Mouse (Mus musculus): ENCODE data around the gene Acer1. TPM values are rescaled to one million over a fixed set of nuclear protein-coding genes. Genes with fewer than 3 reads are reported as not detected.

The Acer1 gene
- 0.44 and 0.65 TPM in 2 replicates for polyA plus RNA-seq (2015; fragmentation: Nextera tagmentation; extraction: Ambion mirVana)

GRCm38 (mm10) chr17:56982013-56982412 is at the start of gene Acer1:
Gene Acer1 (minus strand): TSS chr17:56982126.
- no peak within 1 kb of the TSS for H3K4me3 ChIP-seq (ENCODE audit: low read depth, low read length)
- 46% methylated on average over 5 of the region's 5 CpGs for WGBS

GRCm38 (mm10) chr17:57030931-57031660 is 49.2 kb upstream of the Acer1 start, which contains the start of gene Khsrp:
Gene Khsrp (minus strand): TSS chr17:57031522.
- peak; percentile 0; the same call in 1 of the 2 replicates for ATAC-seq
- peak within 1 kb of the TSS; percentile 92 for H3K4me2 ChIP-seq (replicated peaks; ENCODE audit: low read depth)
- 1% methylated on average over 67 of the region's 99 CpGs for WGBS
- H3K9ac ChIP-seq (ENCODE audit: low read depth, low read length): peak within 1 kb of the TSS; percentile 100
- H3K4me1 ChIP-seq (replicated peaks; ENCODE audit: control insufficient read depth, insufficient read depth, low read length): peaks cover 3% of the 10 kb centered on the region; the same call in 1 of the 2 replicates
- no peaks in the 10 kb centered on the region for H3K27me3 ChIP-seq (replicated peaks; ENCODE audit: control insufficient read depth, insufficient read depth, low read length)
- H3K27ac ChIP-seq (ENCODE audit: low read depth, low read length): peak within 1 kb of the TSS; percentile 96
- H3K9me3 ChIP-seq (ENCODE audit: control insufficient read depth): no peaks in the 10 kb centered on the region
- H3K4me3 ChIP-seq (ENCODE audit: low read depth, low read length): peak within 1 kb of the TSS; percentile 93
- peaks cover 26% of the 10 kb centered on the region for H3K36me3 ChIP-seq (ENCODE audit: control insufficient read depth, insufficient read depth)
- TF ChIP-seq CTCF (IDR thresholded peaks at IDR 0.05; ENCODE audit: low read depth): no peak

More at GRCm38 (mm10) chr17:56982013-56982412, at the start of gene Acer1:
- no peaks in the 10 kb centered on the region for H3K27me3 ChIP-seq (replicated peaks; ENCODE audit: control insufficient read depth, insufficient read depth, low read length)
- peaks cover 3% of the 10 kb centered on the region; the same call in 1 of the 2 replicates for H3K4me1 ChIP-seq (replicated peaks; ENCODE audit: control insufficient read depth, insufficient read depth, low read length)
- TF ChIP-seq CTCF (IDR thresholded peaks at IDR 0.05; ENCODE audit: low read depth): no peak
- no peak within 1 kb of the TSS for H3K9ac ChIP-seq (ENCODE audit: low read depth, low read length)
- no peaks in the 10 kb centered on the region for H3K9me3 ChIP-seq (ENCODE audit: control insufficient read depth)
- ATAC-seq: peak; percentile 37; the same call in 1 of the 2 replicates
- peak within 1 kb of the TSS; percentile 43 for H3K4me2 ChIP-seq (replicated peaks; ENCODE audit: low read depth)
- peak within 1 kb of the TSS; percentile 54; the same call in 1 of the 2 replicates for H3K27ac ChIP-seq (ENCODE audit: low read depth, low read length)
- H3K36me3 ChIP-seq (ENCODE audit: control insufficient read depth, insufficient read depth): no peaks in the 10 kb centered on the region

- Histone ChIP-seq H3K4me2 (replicated peaks; ENCODE audit: low read depth) (peak overlapping the region; percentile 92), H3K27ac (ENCODE audit: low read depth, low read length) (no peak overlapping the region; the same call in 1 of the 2 replicates), H3K4me1 (replicated peaks; ENCODE audit: control insufficient read depth, insufficient read depth, low read length) (peaks cover 3% of the 10 kb centered on the region; the same call in 1 of the 2 replicates), H3K9me3 (ENCODE audit: control insufficient read depth) (no peaks in the 10 kb centered on the region), H3K27me3 (replicated peaks; ENCODE audit: control insufficient read depth, insufficient read depth, low read length) (no peaks in the 10 kb centered on the region), H3K9ac (ENCODE audit: low read depth, low read length) (peak overlapping the region; percentile 100; the same call in 1 of the 2 replicates), H3K4me3 (ENCODE audit: low read depth, low read length) (peak overlapping the region; percentile 93), H3K36me3 (ENCODE audit: control insufficient read depth, insufficient read depth) (peaks cover 39% of the 10 kb centered on the region)
- no peak for ATAC-seq
- no peak for TF ChIP-seq CTCF (IDR thresholded peaks at IDR 0.05; ENCODE audit: low read depth)
- WGBS: 15% methylated on average over 8 of the region's 8 CpGs
These were observed 47.8 kb upstream of the Acer1 start for GRCm38 (mm10) chr17:57029691-57030090.

GRCm38 (mm10) chr17:57027471-57027870 is 45.5 kb upstream of the Acer1 start:
- peaks cover 60% of the 10 kb centered on the region for H3K36me3 ChIP-seq (ENCODE audit: control insufficient read depth, insufficient read depth)
- no peak overlapping the region for H3K9ac ChIP-seq (ENCODE audit: low read depth, low read length)
- no peak overlapping the region for H3K4me3 ChIP-seq (ENCODE audit: low read depth, low read length)
- no peak for TF ChIP-seq CTCF (IDR thresholded peaks at IDR 0.05; ENCODE audit: low read depth)
- H3K27me3 ChIP-seq (replicated peaks; ENCODE audit: control insufficient read depth, insufficient read depth, low read length): no peaks in the 10 kb centered on the region
- peaks cover 3% of the 10 kb centered on the region; the same call in 1 of the 2 replicates for H3K4me1 ChIP-seq (replicated peaks; ENCODE audit: control insufficient read depth, insufficient read depth, low read length)
- 86% methylated on average over 4 of the region's 4 CpGs for WGBS
- no peak overlapping the region for H3K27ac ChIP-seq (ENCODE audit: low read depth, low read length)
- no peaks in the 10 kb centered on the region for H3K9me3 ChIP-seq (ENCODE audit: control insufficient read depth)
- H3K4me2 ChIP-seq (replicated peaks; ENCODE audit: low read depth): no peak overlapping the region
- no peak for ATAC-seq

- TF ChIP-seq CTCF (IDR thresholded peaks at IDR 0.05; ENCODE audit: low read depth): no peak
- WGBS: 85% methylated on average over 5 of the region's 5 CpGs
These were observed 39.0 kb upstream of the Acer1 start for GRCm38 (mm10) chr17:57020960-57021359.

GRCm38 (mm10) chr17:57019693-57020092 is 37.8 kb upstream of the Acer1 start:
- WGBS: 68% methylated on average over 2 of the region's 2 CpGs
- Histone ChIP-seq H3K36me3 (ENCODE audit: control insufficient read depth, insufficient read depth) (peaks cover 42% of the 10 kb centered on the region), H3K9me3 (ENCODE audit: control insufficient read depth) (no peaks in the 10 kb centered on the region), H3K4me3 (ENCODE audit: low read depth, low read length) (no peak overlapping the region), H3K27me3 (replicated peaks; ENCODE audit: control insufficient read depth, insufficient read depth, low read length) (no peaks in the 10 kb centered on the region), H3K27ac (ENCODE audit: low read depth, low read length) (no peak overlapping the region), H3K4me2 (replicated peaks; ENCODE audit: low read depth) (no peak overlapping the region), H3K9ac (ENCODE audit: low read depth, low read length) (no peak overlapping the region), H3K4me1 (replicated peaks; ENCODE audit: control insufficient read depth, insufficient read depth, low read length) (no peaks in the 10 kb centered on the region)
- no peak for TF ChIP-seq CTCF (IDR thresholded peaks at IDR 0.05; ENCODE audit: low read depth)
- ATAC-seq: no peak

More at GRCm38 (mm10) chr17:57020960-57021359, 39.0 kb upstream of the Acer1 start:
- H3K4me1 ChIP-seq (replicated peaks; ENCODE audit: control insufficient read depth, insufficient read depth, low read length): no peaks in the 10 kb centered on the region
- H3K27ac ChIP-seq (ENCODE audit: low read depth, low read length): no peak overlapping the region
- peaks cover 55% of the 10 kb centered on the region for H3K36me3 ChIP-seq (ENCODE audit: control insufficient read depth, insufficient read depth)
- H3K9ac ChIP-seq (ENCODE audit: low read depth, low read length): no peak overlapping the region
- no peaks in the 10 kb centered on the region for H3K9me3 ChIP-seq (ENCODE audit: control insufficient read depth)
- no peaks in the 10 kb centered on the region for H3K27me3 ChIP-seq (replicated peaks; ENCODE audit: control insufficient read depth, insufficient read depth, low read length)
- ATAC-seq: no peak
- H3K4me3 ChIP-seq (ENCODE audit: low read depth, low read length): no peak overlapping the region
- H3K4me2 ChIP-seq (replicated peaks; ENCODE audit: low read depth): no peak overlapping the region

Data from intestine, postnatal 0 days (tissue).